Mouse (Mus musculus) kidney, adult 11 months (tissue): ENCODE data around the gene Serinc3.

Experiments used
- DNase-seq: peaks from one replicate; pipeline ENCODE4 v3.0.0; 2022

Gene Serinc3

DNA sequence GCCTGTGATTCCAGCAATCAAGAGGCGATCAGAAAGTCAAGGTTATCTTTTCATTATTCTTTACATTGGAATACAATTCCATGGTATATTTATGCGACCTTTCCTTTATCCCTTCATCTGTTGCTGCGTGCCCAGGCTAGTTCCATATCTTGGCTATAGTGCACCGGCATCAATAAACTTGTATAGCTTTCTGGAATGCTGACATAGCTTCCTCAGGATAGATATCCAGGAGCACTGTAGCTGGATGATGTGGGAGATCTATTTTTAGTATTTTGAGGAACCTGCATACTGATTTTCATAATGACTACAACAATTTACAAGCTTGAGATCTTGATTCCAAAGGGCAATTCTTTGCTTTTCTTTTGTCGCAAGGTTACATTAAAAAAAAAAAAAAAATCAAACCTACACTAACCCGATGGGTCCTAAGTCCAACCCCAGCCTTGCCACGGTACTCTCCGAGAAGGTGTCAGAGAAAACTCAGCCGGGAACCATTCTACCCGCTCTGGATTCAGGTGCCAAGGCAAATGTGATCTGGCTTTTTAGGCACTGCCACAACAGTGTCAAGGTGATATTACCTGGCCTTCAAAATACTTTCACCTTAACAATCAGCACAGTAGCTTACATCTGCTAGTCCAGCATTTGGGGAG, 51.2 kb downstream of the Serinc3 start:
- DNase-seq = no peak

DNA sequence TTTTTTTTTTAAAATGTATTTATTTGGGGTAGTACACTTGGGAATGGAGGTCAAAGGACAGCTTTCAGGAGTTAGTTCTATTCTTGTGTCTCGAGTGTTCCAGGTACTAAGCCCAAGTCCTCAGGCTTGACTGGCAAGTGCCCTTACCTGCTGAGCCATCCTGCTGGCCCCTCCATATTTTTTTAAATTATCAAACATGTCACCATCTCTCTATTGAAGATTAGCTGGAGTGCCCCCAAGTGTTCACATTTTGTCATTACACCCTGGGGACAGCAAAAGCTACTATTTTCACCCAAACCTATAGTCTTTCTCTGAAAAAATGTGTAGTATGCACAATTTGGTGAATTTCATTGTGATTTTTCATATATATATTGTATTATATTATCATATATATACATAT, 52.8 kb downstream of the Serinc3 start:
- DNase-seq = no peak

DNA sequence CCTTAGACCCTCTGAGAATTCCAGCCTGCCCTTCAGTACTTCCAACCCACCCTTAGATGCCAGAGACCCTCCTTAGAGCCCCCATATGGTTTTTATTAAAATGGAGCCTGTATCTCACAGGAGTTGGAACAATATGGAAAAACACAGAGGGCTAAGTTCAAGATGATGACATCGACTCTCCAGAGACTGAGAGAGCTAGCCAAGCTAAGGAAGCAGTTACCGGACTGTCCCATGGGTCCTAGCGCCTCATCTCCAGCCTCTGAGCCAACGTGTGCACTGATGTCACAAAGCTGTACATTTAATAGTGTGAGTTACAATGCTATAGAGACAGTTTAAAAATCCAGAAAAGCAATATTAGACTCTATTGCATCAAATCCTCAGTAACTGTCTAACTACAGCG, 53.9 kb downstream of the Serinc3 start:
- no peak for DNase-seq

DNA sequence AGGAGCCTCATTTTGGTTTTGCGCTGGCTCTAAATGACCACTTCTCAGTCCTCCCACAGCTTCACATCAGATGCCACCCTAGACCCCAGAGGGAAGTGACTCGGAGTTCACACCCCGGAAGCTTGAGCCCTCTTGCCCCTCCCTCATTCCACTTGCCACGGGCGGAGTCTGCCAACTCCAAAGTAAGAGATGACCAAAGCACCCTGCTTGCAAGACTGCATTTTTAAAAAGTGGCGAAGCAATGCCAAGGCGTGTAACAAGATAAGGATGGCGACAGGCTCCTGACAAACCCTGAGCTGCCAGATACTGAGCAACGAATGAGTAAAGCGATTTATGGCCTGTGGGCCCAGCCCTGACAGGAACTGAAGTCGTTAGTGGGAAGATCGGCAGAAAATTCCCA, 54.7 kb downstream of the Serinc3 start:
- no peak for DNase-seq

DNA sequence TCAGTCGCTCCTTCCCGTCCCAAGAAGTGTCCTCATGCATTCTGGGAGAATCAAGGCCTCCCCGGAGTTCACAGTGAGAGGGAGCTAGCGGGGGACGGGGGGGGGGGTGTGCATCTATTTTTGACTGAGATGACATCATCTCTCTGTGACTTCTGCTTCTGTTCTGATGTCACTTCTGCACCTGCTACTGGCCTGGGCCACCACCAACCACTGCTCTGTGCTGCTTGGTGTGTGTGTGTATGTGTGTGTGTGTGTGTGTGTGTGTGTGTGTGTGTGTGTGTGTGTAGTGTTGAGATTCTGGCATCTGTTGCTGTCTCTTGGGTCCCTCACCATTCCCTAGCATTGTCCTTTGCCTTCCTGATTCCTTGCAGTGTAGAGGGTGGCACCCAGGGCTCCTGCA, 57.4 kb downstream of the Serinc3 start:
- DNase-seq = no peak

DNA sequence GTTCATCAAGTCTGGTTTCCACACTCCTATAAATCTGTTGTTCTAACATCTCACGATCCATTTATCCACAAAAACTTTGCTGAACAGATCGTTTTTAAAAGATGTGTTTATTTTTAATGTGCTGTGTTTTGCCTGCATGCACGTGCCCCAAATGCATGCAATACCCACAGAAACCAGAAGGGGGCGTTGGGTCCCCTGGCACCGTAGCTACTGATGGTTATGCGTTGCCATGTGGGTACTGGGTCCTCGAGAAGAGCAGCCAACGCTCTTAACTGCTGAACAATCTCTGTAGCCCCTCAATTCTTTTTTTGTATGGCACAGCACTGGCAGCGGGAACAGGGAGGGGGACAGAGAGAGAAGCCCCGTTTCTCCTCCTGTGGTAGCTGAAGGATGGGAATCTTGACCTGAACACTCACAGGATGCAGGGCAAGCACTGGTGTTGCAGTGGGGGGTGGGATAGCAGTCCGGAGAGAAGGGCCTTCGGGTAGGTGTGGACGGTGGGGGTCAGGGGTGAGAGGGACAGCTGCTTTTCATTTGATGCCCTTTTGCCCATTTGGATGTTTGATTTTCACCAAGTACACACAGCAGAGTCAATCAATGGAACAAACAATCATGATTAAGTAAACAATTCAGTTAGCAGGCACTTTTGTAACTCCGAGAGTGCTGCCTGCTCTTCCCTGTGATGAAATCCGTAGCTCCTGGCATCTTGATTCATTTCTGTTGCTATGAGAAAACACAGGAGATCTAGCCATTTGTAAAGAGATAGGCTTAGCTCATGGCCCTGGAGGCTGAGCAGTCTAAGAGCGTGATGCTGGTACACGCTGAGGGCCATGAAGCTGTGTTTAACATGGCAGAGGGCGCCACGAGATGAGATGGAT, 58.3 kb downstream of the Serinc3 start:
- no peak for DNase-seq

DNA sequence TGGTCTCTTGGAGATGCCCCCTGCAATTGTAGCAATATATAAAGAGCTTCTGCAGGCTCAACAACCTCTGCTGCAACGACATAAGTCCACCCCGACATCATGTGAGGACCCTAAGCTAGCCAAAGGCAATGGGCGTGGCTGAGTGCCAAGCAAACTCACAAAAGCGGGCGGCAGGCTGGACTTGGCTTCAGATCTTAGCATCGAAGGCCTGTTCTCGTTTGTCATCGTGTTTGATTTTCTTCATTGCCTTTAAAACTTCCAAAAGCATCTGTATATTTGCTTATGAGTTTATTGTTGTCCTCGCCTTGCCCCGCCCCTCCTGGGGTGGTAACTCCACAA, 60.9 kb downstream of the Serinc3 start:
- DNase-seq = no peak

DNA sequence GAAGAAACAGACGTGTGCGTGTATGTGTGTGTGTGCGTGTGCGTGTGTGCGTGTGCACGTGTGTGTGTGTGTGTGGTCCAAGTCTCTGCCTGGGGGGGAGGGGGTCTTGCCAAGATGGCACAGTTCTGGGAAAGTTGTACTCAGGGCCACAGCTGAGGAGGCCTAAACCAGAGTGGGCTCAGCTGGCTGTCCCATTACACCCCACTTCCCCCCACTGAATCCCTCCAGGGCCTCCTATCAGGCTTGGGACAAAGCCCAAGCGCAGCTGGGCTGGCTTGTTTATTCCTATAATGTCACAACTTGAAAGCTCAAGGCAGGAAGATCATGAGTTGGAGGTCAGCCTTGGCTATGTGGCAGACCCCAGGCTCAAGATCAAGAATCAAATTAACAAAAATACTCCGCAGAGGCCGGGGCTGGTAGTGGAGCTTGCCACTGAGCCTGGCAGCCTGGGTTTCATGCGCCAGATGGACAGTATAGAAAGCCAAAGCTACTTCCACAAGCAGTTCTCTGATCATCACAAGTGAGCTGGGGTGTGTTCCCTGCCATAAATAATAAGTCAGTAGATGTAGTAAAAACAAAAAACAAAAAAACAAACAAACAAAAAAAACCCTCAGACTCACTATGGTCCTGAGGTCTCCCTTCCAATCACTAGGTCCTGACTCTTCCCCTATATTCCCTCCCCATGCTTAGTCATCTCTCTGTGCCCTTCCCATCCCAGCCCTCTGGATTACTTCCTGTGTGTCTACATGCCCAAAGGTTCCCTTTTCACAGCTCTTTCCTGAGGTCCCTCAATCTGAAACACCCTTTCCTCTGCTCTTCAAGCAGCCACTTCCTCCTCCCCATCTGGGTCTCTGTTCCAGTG, 61.5 kb downstream of the Serinc3 start:
- DNase-seq = no peak

DNA sequence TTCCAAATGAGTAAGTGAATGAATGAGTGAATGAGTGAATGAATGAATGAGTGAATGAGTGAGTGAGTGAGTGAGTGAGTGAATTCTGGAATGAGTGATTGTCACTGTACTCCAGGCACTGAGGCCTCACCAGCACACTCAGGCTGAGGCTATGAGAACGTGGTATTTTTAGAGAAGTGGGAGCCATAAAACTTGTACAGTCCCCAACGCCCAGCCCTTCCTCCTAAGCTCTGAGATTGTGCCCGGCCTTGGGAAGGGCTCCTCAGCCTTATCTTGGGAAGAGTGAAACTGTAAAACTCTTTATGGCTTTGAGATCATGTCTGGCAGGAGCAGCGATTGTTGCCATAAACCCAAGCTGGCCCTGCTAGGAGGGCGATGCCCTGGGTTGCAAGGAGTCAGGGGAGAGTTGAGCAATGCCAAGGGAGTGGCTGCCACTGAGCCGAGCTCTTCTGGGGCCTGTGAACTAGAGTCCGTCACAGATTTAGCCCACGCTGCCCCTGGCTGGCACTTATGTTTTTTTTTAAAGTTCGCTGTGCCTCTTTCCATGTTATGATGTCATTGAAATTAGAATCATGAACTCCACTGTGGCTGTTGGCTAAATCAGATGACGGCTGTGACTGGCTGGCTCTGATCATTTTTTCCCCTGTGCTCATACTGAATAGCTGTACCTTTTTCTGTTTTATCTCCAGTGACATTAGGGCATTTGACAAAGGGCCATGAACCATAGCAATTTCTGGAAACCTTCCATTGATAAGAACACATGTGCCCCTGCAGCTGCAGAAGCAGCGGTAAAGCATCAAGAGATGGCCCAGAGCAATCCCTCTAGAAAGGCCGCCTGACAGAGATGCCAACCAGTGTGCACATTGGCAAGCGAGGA, 64.6 kb downstream of the Serinc3 start:
- no peak for DNase-seq

DNA sequence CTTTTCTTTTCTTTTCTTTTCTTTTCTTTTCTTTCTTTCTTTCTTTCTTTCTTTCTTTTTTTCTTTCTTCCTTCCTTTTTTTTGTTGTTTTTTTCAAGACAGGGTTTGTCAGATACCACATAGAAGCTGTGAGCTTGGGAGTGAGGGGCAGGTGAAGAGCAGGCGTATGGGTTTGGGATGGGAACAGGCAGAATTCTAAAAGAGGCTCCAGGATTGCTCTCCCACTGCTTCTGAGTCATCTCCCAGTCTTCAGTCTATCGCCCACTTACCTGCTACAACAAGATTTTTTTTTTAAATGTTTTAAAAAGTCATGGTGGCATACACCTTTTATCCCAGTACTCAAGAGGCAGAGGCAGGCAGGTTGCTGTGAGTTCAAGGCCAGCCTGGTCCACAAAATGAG, 66.9 kb downstream of the Serinc3 start:
- DNase-seq = no peak

DNA sequence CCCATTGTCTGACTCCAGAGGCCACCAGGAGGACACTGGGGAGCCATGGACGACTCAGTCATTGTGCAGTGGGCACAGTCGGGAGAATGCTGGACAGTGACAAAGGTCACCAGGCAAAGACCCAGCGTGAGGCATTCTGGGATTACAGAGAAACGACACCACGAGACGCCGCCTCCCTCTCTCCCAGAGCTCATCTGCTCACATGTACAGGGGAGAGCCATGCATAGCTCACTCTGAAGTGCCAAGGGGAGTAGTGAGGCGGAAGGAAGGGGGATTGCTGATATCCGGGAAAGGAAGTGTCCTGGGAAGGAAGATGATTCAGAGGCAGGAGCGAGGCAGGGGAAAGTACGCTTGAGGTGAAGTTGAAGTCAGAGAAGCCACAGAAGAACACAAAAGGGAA, 69.7 kb downstream of the Serinc3 start:
- peak; percentile 62 for DNase-seq

DNA sequence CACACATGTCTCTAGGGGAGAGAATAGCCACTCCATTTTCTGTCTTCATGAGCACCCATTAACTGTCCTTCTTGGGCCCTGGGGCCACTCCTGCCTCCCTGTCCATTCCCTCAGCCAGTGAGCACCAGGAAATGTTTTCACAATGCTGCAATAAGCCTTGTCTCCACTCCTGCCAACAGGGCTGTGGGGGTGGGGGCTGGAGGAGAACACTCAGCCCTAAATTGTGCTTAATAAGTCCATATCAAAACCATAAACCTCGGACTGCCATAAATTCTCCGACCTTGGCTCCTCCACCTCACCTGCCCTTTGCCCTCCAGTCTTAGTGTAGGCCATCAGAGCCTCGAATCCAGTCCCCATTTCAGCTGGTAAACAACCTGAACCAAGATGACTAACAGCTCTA, 70.6 kb downstream of the Serinc3 start:
- no peak for DNase-seq
